Mouse (Mus musculus): Measurements from ENCODE around the gene Nrm.
"Not testable (repeated sequence)": the region's sequence is repeated elsewhere in the genome, so short reads cannot be mapped to it uniquely, and the experiment has no call there.

The Nrm gene

GRCm38 (mm10) chr17:35834696-35835422, 26.3 kb upstream of the Nrm start:
- no peak for DNase-seq (ENCODE audit: low spot score)

DNA sequence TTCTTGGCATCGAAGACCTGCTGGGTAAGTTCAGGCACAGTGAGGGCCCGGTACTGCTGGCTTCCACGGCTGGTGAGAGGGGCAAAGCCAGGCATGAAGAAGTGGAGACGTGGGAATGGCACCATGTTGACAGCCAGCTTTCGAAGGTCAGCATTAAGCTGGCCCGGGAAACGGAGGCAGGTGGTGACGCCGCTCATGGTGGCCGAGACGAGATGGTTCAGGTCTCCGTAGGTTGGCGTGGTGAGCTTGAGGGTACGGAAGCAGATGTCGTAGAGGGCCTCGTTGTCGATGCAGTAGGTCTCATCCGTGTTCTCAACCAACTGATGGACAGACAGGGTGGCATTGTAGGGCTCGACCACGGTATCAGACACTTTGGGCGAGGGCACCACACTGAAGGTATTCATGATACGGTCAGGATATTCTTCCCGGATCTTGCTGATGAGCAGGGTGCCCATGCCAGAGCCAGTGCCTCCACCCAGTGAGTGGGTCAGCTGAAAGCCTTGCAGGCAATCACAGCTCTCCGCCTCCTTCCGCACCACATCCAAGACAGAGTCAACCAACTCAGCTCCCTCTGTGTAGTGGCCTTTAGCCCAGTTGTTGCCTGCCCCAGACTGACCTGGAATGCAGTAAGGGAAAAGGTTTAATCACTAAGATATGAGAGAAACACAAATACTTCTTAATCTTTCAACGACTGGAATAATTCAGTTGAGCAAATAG, 25.5 kb upstream of the Nrm start:
- DNase-seq (ENCODE audit: low spot score): no peak

GRCm38 (mm10) chr17:35836178-35836965, 24.7 kb upstream of the Nrm start:
- peak; percentile 99 for DNase-seq (ENCODE audit: low spot score)

DNA sequence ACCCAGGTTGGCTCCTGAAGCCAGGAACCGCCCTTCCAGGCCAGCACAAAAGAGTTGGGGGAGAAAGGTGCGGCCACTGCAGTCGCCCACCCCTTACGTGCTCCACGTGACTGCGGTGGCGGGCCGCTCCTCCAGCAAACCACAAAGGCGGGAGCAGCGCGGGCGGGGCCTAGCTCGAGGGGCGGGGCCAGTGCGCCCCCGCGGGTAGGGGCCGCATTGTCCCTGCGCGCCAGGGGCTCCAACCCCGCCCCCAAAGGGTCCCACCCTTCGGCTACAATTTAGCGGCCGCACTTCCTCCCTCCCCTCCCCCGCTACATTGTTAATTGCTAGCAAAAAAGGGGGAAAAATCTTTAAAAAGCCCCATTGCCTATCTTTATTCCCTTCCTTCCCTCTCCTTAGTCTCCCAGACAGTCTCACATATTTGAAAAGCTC, 24.1 kb upstream of the Nrm start:
- peak; percentile 94 for DNase-seq (ENCODE audit: low spot score)

- peak; percentile 74 for DNase-seq (ENCODE audit: low spot score)
These were observed 23.6 kb upstream of the Nrm start for GRCm38 (mm10) chr17:35837487-35837886.

GRCm38 (mm10) chr17:35838122-35838544, 23.0 kb upstream of the Nrm start, which contains the start of gene Tubb5:
Tubb5 (minus strand) TSS chr17:35838306.
- DNase-seq (ENCODE audit: low spot score): peak; percentile 98

DNA sequence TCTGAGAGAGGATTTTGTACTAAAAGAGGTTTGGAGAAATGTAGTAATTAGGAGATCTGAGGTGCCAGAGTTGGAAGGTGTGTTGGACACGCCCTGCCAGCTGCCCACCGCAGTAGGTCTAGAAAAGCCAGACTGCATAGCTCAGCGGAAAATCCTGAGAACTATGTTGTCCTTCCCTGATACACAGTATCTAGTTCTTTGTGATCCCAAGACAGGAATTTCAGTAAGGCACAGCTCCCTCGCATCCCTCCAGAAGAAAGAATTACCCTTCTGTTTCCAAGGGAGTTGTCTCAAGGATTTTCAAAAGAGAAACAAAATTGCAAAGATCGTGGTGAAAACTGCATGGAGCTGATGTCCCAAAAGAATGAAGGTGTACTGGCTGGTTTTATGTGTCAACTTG, 22.5 kb upstream of the Nrm start:
- no peak for DNase-seq (ENCODE audit: low spot score)

DNA sequence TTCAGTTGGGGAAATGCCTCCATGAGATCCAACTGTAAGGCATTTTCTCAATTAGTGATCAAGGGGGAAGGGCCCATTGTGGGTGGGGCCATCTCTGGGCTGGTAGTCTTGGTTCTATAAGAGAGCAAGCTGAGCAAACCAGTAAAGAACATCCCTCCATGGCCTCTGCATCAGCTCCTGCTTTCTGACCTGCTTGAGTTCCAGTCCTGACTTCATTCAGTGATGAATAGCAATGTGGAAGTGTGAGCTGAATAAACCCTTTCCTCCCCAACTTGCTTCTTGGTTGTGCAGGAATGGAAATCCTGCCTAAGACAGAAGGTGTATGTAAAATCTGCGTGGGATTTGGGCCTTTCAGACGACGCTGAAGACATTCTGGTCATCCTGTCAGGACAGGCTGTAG, 22.1 kb upstream of the Nrm start:
- not testable (repeated sequence) for DNase-seq (ENCODE audit: low spot score)

- DNase-seq (ENCODE audit: low spot score): no peak
These were observed 20.6 kb upstream of the Nrm start for GRCm38 (mm10) chr17:35840561-35840960.

- peak; percentile 100 for DNase-seq (ENCODE audit: low spot score)
These were observed 19.8 kb upstream of the Nrm start, which contains the start of gene Mdc1 for GRCm38 (mm10) chr17:35841076-35841950. Mdc1 (plus strand) TSS chr17:35841515.

GRCm38 (mm10) chr17:35842006-35842405, 19.1 kb upstream of the Nrm start:
- DNase-seq (ENCODE audit: low spot score): no peak

GRCm38 (mm10) chr17:35843514-35843913, 17.6 kb upstream of the Nrm start:
- DNase-seq (ENCODE audit: low spot score): no peak

DNA sequence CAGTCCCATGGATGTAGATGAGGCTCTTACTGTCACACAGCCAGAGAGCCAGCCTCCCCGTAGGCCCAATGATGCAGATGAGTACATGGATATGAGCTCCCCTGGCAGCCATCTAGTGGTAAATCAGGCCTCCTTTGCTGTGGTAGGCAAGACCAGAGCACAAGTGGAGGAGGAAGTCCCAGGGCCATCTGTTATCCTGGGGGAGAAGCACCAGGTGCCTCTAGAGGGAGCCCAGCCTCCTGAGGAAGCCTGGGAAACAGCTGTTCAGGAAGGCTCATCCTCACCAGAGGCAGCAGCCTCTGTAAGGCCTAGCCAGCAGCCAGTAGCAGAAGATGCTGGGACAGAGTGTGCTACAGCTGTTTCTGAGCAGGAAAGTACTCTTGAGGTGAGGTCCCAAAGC, 13.0 kb upstream of the Nrm start:
- DNase-seq (ENCODE audit: low spot score): no peak

GRCm38 (mm10) chr17:35850974-35851373, 10.1 kb upstream of the Nrm start:
- no peak for DNase-seq (ENCODE audit: low spot score)

DNA sequence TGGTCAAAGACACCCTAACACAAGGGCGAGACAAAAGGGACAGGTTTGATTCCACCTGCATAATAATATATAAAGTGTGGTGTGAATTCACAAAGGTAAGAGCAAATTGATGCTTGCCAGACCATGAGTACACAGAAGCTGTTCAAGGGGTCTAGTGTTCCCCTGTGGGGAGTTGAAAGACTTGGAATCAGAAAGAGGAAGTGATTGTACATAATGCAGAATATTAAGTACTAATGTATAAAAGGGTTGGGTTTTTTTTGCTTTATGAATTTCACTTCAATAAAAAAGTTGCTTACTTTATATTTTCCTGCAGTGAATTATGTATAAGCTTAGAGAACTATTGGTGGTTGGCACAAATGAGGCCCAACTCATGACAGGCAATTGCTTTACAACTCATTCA, 1.7 kb upstream of the Nrm start:
- DNase-seq (ENCODE audit: low spot score): no peak

GRCm38 (mm10) chr17:35859835-35860234, 1.3 kb upstream of the Nrm start:
- no peak for DNase-seq (ENCODE audit: low spot score)

DNA sequence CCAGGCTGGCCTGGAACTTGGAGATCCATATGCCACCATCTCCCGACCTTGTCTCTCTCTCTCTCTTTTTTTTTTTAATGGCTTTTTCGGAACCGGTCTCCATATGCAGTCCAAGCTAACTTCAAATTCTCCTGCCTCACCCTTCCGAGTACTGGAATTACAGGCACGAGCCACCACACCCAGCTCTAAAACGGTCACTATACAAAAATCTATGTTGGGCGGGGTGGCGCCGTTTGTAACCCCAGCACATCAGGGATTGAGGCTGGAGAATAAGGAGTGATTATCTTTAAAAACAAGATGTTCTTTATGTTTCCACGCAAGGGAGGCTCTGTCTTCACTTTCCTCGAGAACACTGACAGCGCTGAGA, 304 bp upstream of the Nrm start:
- no peak for DNase-seq (ENCODE audit: low spot score)

GRCm38 (mm10) chr17:35864832-35865353, 3.8 kb downstream of the Nrm start:
- no peak for DNase-seq (ENCODE audit: low spot score)

- peak; percentile 89 for DNase-seq (ENCODE audit: low spot score)
These were observed 4.6 kb downstream of the Nrm start, which contains the start of gene Ppp1r18 for GRCm38 (mm10) chr17:35865481-35866280. Ppp1r18 (plus strand) TSS chr17:35865593.

- peak; percentile 66 for DNase-seq (ENCODE audit: low spot score)
These were observed 5.2 kb downstream of the Nrm start for GRCm38 (mm10) chr17:35866281-35866831.

Data from retina, embryonic 14.5 days (tissue).